Mouse (Mus musculus): ENCODE results near the gene Med13l.

- TF ChIP-seq POLR2A (IDR thresholded peaks at IDR 0.05; ENCODE audit: control insufficient read depth, extremely low read depth, insufficient read depth, low read length, poor library complexity): no peak
- no peak for TF ChIP-seq CTCF (IDR thresholded peaks at IDR 0.05; ENCODE audit: borderline replicate concordance, control insufficient read depth, extremely low read depth, insufficient read depth, low read length, poor library complexity)
Measured at GRCm38 (mm10) chr5:118569017-118569416, 8.5 kb downstream of the Med13l start.
